Mouse (Mus musculus) central nervous system, embryonic 18 days (tissue): ENCODE measurements around the gene Ubiad1. TPM values are rescaled to one million over a fixed set of nuclear protein-coding genes. Genes with fewer than 3 reads are reported as not detected.

ENCODE experiments used
- polyA plus RNA-seq: library from polyadenylated mRNA; depleted of rRNA; stranded (reverse); fragments of >200 nt; gene quantifications from 2 replicates; pipeline ENCODE4 v1.2.3, GENCODE M21; 2012; rRNA removed

The Ubiad1 gene
- polyA plus RNA-seq = 12.3 and 12.4 TPM in 2 replicates

GRCm38 (mm10) chr4:148444250-148444967 lies at the start of gene Ubiad1:
Gene Ubiad1, minus strand, starts transcription at chr4:148444771.

GRCm38 (mm10) chr4:148448179-148448852 lies 3.7 kb upstream of the Ubiad1 start, which contains the start of gene Mtor:
Gene Mtor, plus strand, starts transcription at chr4:148448611.

Other genes starting within 250 kb of the Ubiad1 start
- 13.1 and 13.7 TPM in 2 replicates for gene Disp3, start 156.8 kb downstream of the Ubiad1 start, polyA plus RNA-seq
- gene Mtor, start 3.8 kb upstream of the Ubiad1 start, polyA plus RNA-seq = 28.3 and 29.1 TPM in 2 replicates
- gene Angptl7, start 55.7 kb upstream of the Ubiad1 start, polyA plus RNA-seq = 0.17 and 0.23 TPM in 2 replicates
- 62.4 and 64.4 TPM in 2 replicates for gene Exosc10, start 113.7 kb upstream of the Ubiad1 start, polyA plus RNA-seq
- 109 and 120 TPM in 2 replicates for gene Srm, start 146.7 kb upstream of the Ubiad1 start, polyA plus RNA-seq
- 2.0 and 2.4 TPM in 2 replicates for gene Masp2, start 157.8 kb upstream of the Ubiad1 start, polyA plus RNA-seq
- 449 and 471 TPM in 2 replicates for gene Tardbp, start 182.2 kb upstream of the Ubiad1 start, polyA plus RNA-seq
- gene Gm572, start 198.5 kb upstream of the Ubiad1 start, polyA plus RNA-seq = not detected in 2 replicates